Mouse (Mus musculus): Measurements from ENCODE around the gene Kif2c. TPM values are rescaled to one million over a fixed set of nuclear protein-coding genes. Genes with fewer than 3 reads are reported as not detected.

Kif2c gene
- polyA plus RNA-seq, 1 experiment from 2014 or later, result 53.4 TPM

DNA sequence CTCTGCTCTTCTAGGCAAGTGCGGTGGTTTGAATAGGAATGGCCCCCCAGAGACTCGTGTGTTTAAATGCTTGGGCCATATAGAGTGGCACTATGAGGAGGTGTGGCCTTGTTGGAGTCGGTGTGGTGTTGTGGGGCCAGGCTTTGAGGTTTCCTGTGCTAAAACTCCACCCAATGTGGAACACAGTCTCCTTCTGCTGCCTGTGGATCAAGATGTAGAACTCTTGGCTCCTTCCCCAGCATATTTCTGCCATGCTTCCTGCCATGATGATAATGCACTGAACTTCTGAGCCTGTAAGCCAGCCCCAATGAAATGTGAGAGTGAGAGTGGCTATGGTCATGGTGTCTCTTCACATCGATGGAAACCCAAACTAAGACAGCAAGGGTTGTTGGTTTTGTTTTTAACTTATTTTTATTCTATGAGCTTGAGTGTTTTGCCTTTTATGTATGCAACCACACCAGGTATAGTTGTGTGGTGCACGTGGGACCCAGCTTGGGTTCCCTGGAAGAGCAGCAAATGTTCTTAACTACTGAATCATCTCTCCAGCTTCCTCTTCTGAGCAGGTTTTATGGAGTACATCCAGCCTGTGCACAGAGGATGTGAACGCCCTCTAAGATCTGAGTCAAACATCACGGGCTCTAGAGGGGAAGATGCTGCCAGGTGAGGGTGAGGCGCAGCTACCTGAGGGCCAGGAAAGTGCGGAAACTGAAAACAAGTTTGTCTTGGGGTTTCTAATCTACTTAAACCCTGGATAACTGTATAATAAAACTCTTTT lies 38.5 kb upstream of the Kif2c start:
- WGBS, result 77% methylated on average over 9 of the region's 9 CpGs
- Histone ChIP-seq H3K27ac (ENCODE audit: low read depth) (no peak overlapping the region), H3K4me1 (replicated peaks; ENCODE audit: control insufficient read depth, insufficient read depth, low read length) (0 out of 2 replicates have a peak, but pooled peaks cover 3% of the 10 kb centered on the region), H3K27me3 (replicated peaks; ENCODE audit: control insufficient read depth, insufficient read depth, low read length) (no peaks in the 10 kb centered on the region), H3K9ac (ENCODE audit: low read length) (no peak overlapping the region), H3K9me3 (ENCODE audit: control insufficient read depth, low read length) (no peaks in the 10 kb centered on the region), H3K36me3 (ENCODE audit: control insufficient read depth, insufficient read depth, low read length) (no peaks in the 10 kb centered on the region), H3K4me2 (ENCODE audit: low read length) (no peak overlapping the region), H3K4me3 (ENCODE audit: low read depth, low read length) (no peak overlapping the region)
- DNase-seq (ENCODE audit: low spot score), result no peak
- ATAC-seq (replicated peaks; ENCODE audit: low FRiP score, low TSS enrichment, low read depth), result no peak

DNA sequence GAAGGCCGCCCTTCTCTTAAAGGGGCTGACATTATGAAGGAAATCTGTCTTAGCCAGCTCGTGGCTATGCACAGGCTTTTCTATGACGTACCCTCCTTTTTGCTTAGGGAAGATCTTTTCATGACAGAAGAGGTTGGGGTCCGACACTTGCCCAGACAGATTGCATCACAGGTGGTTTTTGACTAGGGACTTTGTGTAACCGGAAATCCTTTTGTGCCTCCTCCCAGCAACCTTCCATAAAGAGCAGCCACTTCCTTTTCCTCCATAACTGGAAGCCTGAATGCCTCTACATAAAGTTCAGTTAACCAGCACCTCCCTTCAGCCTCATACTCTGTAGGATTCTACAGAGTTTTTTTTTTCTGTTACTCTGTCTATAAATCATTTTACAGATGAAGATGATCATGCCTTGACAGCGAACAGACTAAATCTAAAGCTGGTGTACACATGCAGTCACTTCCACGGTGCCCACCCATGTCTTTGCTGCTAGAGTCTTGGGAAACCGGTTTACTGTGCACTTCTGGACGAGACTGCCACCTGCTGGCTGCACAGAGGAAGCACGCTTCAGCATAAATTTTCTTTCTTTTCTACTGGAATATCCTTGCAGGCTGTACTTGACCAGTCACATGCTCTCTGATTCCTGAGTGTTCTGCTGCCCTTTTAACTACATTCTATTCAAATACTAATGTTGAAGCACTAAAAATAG lies 36.2 kb upstream of the Kif2c start:
- H3K36me3 ChIP-seq (ENCODE audit: control insufficient read depth, insufficient read depth, low read length), result no peaks in the 10 kb centered on the region
- no peak overlapping the region for H3K9ac ChIP-seq (ENCODE audit: low read length)
- 38% methylated on average over 10 of the region's 10 CpGs for WGBS
- H3K27me3 ChIP-seq (replicated peaks; ENCODE audit: control insufficient read depth, insufficient read depth, low read length), result no peaks in the 10 kb centered on the region
- H3K4me1 ChIP-seq (replicated peaks; ENCODE audit: control insufficient read depth, insufficient read depth, low read length), result 0 out of 2 replicates have a peak, but pooled peaks cover 3% of the 10 kb centered on the region
- DNase-seq (ENCODE audit: low spot score) (peak; percentile 78), ATAC-seq (replicated peaks; ENCODE audit: low FRiP score, low TSS enrichment, low read depth) (peak; percentile 56; the same call in 1 of the 2 replicates)
- no peak overlapping the region for H3K4me3 ChIP-seq (ENCODE audit: low read depth, low read length)
- H3K27ac ChIP-seq (ENCODE audit: low read depth), result no peak overlapping the region
- H3K9me3 ChIP-seq (ENCODE audit: control insufficient read depth, low read length), result no peaks in the 10 kb centered on the region
- no peak overlapping the region for H3K4me2 ChIP-seq (ENCODE audit: low read length)

DNA sequence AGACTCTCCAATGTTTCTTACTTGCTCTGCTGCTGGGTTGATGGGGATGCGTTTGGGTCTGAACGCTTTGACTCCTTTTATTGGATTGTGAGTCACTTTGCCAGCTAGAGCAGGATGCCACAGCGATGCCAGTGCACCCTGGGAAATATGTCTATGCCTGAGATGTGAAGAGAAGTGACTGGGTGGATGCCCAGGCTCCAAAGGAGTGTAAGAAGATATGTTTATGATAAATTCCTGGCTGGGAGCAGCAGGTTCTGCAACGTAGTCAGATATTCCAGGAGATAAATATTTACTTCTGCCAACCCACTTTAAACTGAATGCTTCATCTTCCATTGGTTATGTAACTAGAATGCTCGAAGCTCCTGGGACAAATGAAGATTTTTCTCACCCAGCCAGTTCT lies 34.6 kb upstream of the Kif2c start:
- no peak overlapping the region for H3K9ac ChIP-seq (ENCODE audit: low read length)
- no peak overlapping the region for H3K27ac ChIP-seq (ENCODE audit: low read depth)
- H3K4me2 ChIP-seq (ENCODE audit: low read length), result no peak overlapping the region
- no peaks in the 10 kb centered on the region for H3K36me3 ChIP-seq (ENCODE audit: control insufficient read depth, insufficient read depth, low read length)
- no peak for ATAC-seq (replicated peaks; ENCODE audit: low FRiP score, low TSS enrichment, low read depth)
- no peak for DNase-seq (ENCODE audit: low spot score)
- H3K4me1 ChIP-seq (replicated peaks; ENCODE audit: control insufficient read depth, insufficient read depth, low read length), result 0 out of 2 replicates have a peak, but pooled peaks cover 3% of the 10 kb centered on the region
- H3K9me3 ChIP-seq (ENCODE audit: control insufficient read depth, low read length), result no peaks in the 10 kb centered on the region
- 51% methylated on average over 5 of the region's 5 CpGs for WGBS
- H3K4me3 ChIP-seq (ENCODE audit: low read depth, low read length), result no peak overlapping the region
- H3K27me3 ChIP-seq (replicated peaks; ENCODE audit: control insufficient read depth, insufficient read depth, low read length), result no peaks in the 10 kb centered on the region

DNA sequence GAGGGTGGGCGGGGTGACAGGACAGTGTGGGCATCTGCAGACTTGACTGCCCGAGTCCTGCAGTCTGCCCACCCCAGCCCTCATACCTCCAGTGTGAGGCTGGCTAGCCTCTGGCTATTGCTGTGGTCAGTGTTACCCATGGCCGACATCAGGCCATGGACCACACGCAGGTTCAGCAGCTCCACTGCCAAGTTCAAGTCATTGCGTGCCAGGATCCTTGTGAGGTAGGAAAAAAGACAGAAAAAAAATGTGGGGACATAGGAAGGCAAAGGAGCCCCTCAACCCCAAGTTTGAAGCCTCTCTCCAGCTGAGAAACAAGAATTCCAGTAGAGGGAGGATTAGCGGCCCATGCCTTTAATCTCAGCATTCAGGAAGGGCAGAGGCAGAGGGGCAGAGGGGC lies 31.8 kb upstream of the Kif2c start:
- Histone ChIP-seq H3K27me3 (replicated peaks; ENCODE audit: control insufficient read depth, insufficient read depth, low read length) (no peaks in the 10 kb centered on the region), H3K4me1 (replicated peaks; ENCODE audit: control insufficient read depth, insufficient read depth, low read length) (0 out of 2 replicates have a peak, but pooled peaks cover 3% of the 10 kb centered on the region), H3K4me2 (ENCODE audit: low read length) (no peak overlapping the region), H3K9me3 (ENCODE audit: control insufficient read depth, low read length) (no peaks in the 10 kb centered on the region), H3K9ac (ENCODE audit: low read length) (no peak overlapping the region), H3K27ac (ENCODE audit: low read depth) (no peak overlapping the region), H3K4me3 (ENCODE audit: low read depth, low read length) (no peak overlapping the region), H3K36me3 (ENCODE audit: control insufficient read depth, insufficient read depth, low read length) (no peaks in the 10 kb centered on the region)
- ATAC-seq (replicated peaks; ENCODE audit: low FRiP score, low TSS enrichment, low read depth) (no peak), DNase-seq (ENCODE audit: low spot score) (no peak)
- 93% methylated on average over 6 of the region's 6 CpGs for WGBS

GRCm38 (mm10) chr4:117210147-117211074 lies 28.0 kb upstream of the Kif2c start:
- ATAC-seq (replicated peaks; ENCODE audit: low FRiP score, low TSS enrichment, low read depth), result no peak; the same call in 1 of the 2 replicates
- WGBS, result 5% methylated on average over 20 of the region's 20 CpGs
- no peaks in the 10 kb centered on the region for H3K9me3 ChIP-seq (ENCODE audit: control insufficient read depth, low read length)
- peak; percentile 89 for DNase-seq (ENCODE audit: low spot score)
- 0 out of 2 replicates have a peak overlapping the region, but pooled peaks have one; percentile 13 for H3K9ac ChIP-seq (ENCODE audit: low read length)
- H3K27ac ChIP-seq (ENCODE audit: low read depth), result peak overlapping the region; percentile 38; the same call in 1 of the 2 replicates
- H3K36me3 ChIP-seq (ENCODE audit: control insufficient read depth, insufficient read depth, low read length), result no peaks in the 10 kb centered on the region
- no peaks in the 10 kb centered on the region for H3K4me1 ChIP-seq (replicated peaks; ENCODE audit: control insufficient read depth, insufficient read depth, low read length)
- H3K4me3 ChIP-seq (ENCODE audit: low read depth, low read length), result no peak overlapping the region
- no peak overlapping the region for H3K4me2 ChIP-seq (ENCODE audit: low read length)
- H3K27me3 ChIP-seq (replicated peaks; ENCODE audit: control insufficient read depth, insufficient read depth, low read length), result no peaks in the 10 kb centered on the region

DNA sequence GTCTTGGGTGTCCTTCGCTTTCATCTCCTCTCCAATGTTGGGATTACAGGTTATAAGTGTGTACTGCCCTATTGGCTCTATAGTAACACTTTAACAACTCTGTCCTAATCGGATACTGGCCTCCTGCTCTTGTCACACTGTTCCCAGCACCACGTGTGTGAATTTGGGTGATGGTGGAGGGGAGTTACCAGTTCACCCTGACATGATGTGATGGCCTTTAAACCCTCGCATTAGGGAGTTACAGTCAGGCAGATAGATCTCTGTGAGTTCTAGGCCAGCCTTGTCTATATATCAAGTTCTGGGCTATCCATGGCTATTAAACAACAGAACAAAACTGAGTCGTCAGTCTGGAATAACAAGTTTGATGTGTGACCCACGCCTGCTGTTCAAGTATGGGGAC lies 27.2 kb upstream of the Kif2c start:
- Histone ChIP-seq H3K9me3 (ENCODE audit: control insufficient read depth, low read length) (no peaks in the 10 kb centered on the region), H3K36me3 (ENCODE audit: control insufficient read depth, insufficient read depth, low read length) (no peaks in the 10 kb centered on the region), H3K4me2 (ENCODE audit: low read length) (no peak overlapping the region), H3K4me1 (replicated peaks; ENCODE audit: control insufficient read depth, insufficient read depth, low read length) (no peaks in the 10 kb centered on the region), H3K27me3 (replicated peaks; ENCODE audit: control insufficient read depth, insufficient read depth, low read length) (no peaks in the 10 kb centered on the region), H3K9ac (ENCODE audit: low read length) (no peak overlapping the region), H3K27ac (ENCODE audit: low read depth) (no peak overlapping the region), H3K4me3 (ENCODE audit: low read depth, low read length) (no peak overlapping the region)
- no peak for ATAC-seq (replicated peaks; ENCODE audit: low FRiP score, low TSS enrichment, low read depth)
- WGBS, result 73% methylated on average over 6 of the region's 6 CpGs
- no peak for DNase-seq (ENCODE audit: low spot score)

DNA sequence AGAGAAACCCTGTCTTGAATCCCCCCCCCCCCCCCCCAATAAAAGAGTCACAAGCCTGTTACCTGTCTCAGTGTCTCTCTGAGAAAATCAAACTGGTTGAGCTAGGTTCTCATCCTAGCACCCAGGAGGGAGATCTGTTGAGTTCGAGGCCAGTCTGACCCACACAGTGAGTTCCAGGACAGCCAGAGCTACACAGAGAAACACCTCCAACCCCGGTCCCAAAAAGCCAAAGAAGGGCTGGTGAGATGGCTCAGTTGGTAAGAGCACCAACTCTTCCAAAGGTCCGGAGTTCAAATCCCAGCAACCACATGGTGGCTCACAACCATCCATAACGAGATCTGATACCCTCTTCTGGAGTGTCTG lies 20.5 kb upstream of the Kif2c start:
- WGBS, result 66% methylated on average over 4 of the region's 4 CpGs
- ATAC-seq (replicated peaks; ENCODE audit: low FRiP score, low TSS enrichment, low read depth), result no peak
- Histone ChIP-seq H3K36me3 (ENCODE audit: control insufficient read depth, insufficient read depth, low read length) (no peaks in the 10 kb centered on the region), H3K27me3 (replicated peaks; ENCODE audit: control insufficient read depth, insufficient read depth, low read length) (no peaks in the 10 kb centered on the region), H3K4me1 (replicated peaks; ENCODE audit: control insufficient read depth, insufficient read depth, low read length) (no peaks in the 10 kb centered on the region), H3K9me3 (ENCODE audit: control insufficient read depth, low read length) (no peaks in the 10 kb centered on the region), H3K4me2 (ENCODE audit: low read length) (no peak overlapping the region), H3K9ac (ENCODE audit: low read length) (no peak overlapping the region; the same call in 1 of the 2 replicates), H3K4me3 (ENCODE audit: low read depth, low read length) (no peak overlapping the region), H3K27ac (ENCODE audit: low read depth) (peak overlapping the region; percentile 71)
- no peak for DNase-seq (ENCODE audit: low spot score)

All from intestine, embryonic 14.5 days (tissue).